Mouse (Mus musculus) c-Kit-positive CD71-positive TER-119-positive erythroid progenitor cells, embryonic 14.5 days (primary cell): ENCODE measurements around the gene Galnt14.

Source experiments
- DNase-seq: peaks from one replicate; pipeline ENCODE4 v3.0.0-alpha.2; 2013; ENCODE audit warnings: low spot score

The Galnt14 gene

GRCm38 (mm10) chr17:73504111-73504510, 206.1 kb downstream of the Galnt14 start:
- no peak for DNase-seq

- DNase-seq: no peak
These were observed 207.6 kb downstream of the Galnt14 start for GRCm38 (mm10) chr17:73502613-73503012.

- no peak for DNase-seq
These were observed 220.7 kb downstream of the Galnt14 start for GRCm38 (mm10) chr17:73489519-73489918.

GRCm38 (mm10) chr17:73487792-73488191, 222.5 kb downstream of the Galnt14 start:
- DNase-seq: no peak

GRCm38 (mm10) chr17:73487380-73487779, 222.9 kb downstream of the Galnt14 start:
- DNase-seq: no peak

GRCm38 (mm10) chr17:73477096-73478076, 232.9 kb downstream of the Galnt14 start:
- no peak for DNase-seq

GRCm38 (mm10) chr17:73474371-73474770, 235.9 kb downstream of the Galnt14 start:
- DNase-seq: no peak

GRCm38 (mm10) chr17:73473012-73473411, 237.2 kb downstream of the Galnt14 start:
- DNase-seq: no peak

GRCm38 (mm10) chr17:73460874-73461273, 249.4 kb downstream of the Galnt14 start:
- DNase-seq: no peak

GRCm38 (mm10) chr17:73458741-73459140, 251.5 kb downstream of the Galnt14 start:
- DNase-seq: no peak

- no peak for DNase-seq
These were observed 253.7 kb downstream of the Galnt14 start for GRCm38 (mm10) chr17:73456551-73456950.

- DNase-seq: no peak
These were observed 256.6 kb downstream of the Galnt14 start for GRCm38 (mm10) chr17:73453646-73454045.

- DNase-seq: no peak
These were observed 258.0 kb downstream of the Galnt14 start for GRCm38 (mm10) chr17:73452151-73452760.

- DNase-seq: no peak
These were observed 261.1 kb downstream of the Galnt14 start for GRCm38 (mm10) chr17:73449104-73449503.
